Mouse (Mus musculus): Measurements from ENCODE around the gene Dnaic1.

GRCm38 (mm10) chr4:41575914-41576313, 6.3 kb downstream of the Dnaic1 start:
- TF ChIP-seq HCFC1 (IDR thresholded peaks at IDR 0.05; ENCODE audit: borderline replicate concordance, insufficient read depth, low read length) (no peak), MAFK (IDR thresholded peaks at IDR 0.05; ENCODE audit: insufficient read depth, low read depth, low read length) (no peak), ZC3H11A (IDR thresholded peaks at IDR 0.05; ENCODE audit: borderline replicate concordance, low read depth, low read length) (no peak), CHD2 (IDR thresholded peaks at IDR 0.05; ENCODE audit: low read depth, low read length) (no peak)
